Mouse (Mus musculus) embryo, embryonic 11.5 days (tissue): ENCODE data around the gene Prpmp5.
"Not testable (repeated sequence)": the region's sequence is repeated elsewhere in the genome, so short reads cannot be mapped to it uniquely, and the experiment has no call there.

ENCODE experiments used
- DNase-seq: peaks from one replicate; pipeline ENCODE4 v3.0.0-alpha.2; 2012; ENCODE audit warnings: low read depth, low spot score

Gene Prpmp5

DNA sequence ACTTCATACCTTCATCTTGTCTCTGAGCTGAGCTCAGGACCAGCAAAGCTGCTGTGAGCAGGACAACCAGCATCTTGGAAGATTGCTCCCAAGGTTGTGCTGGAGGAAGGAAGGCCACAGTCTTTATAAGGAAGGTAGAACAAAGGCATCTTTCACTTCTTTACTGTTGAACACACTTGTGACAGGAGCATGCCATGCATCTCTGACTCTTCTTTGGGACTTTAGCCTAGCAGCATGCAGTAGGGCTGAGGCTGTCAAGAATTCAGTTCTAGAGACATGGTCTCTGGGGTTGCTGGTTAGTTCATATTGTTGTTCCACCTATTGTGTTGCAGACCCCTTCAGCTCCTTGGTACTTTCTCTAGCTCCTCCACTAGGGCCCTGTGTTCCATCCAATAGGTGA, at the start of gene Prpmp5:
Gene Prpmp5, minus strand, starts transcription at position 101 of the 400 bp plus-strand sequence.
- not testable (repeated sequence) for DNase-seq

- not testable (repeated sequence) for DNase-seq
Observed at GRCm38 (mm10) chr6:132364034-132364433, 49.5 kb upstream of the Prpmp5 start, which contains the start of gene Gm8882. Gm8882 (minus strand) TSS chr6:132364134.
